In genomic region chr14:30857990-30858389, GRCm38 (mm10) we compare ENCODE assay signal across 12 mouse cellular contexts. TPM values are rescaled to one million over a fixed set of nuclear protein-coding genes. Genes with fewer than 3 reads are reported as not detected.
A peak's percentile ranks its signal among the peaks of the same experiment; 100 is the strongest.
DNase-seq lines count a peak whose midpoint lies in the region; ATAC-seq and TF ChIP-seq lines count a peak whose summit lies in the region.
"Had no signal": no experiment of that assay in that cellular context is flagged by ENCODE, and none has a peak within 500 bp of the region (broad histone marks: within the 10 kb centered on the region; RNA-seq: fewer than 3 reads in every experiment).

No protein-coding gene starts in this region.

- H3K27me3 ChIP-seq in hindbrain, postnatal 0 days (ENCODE audit: insufficient read depth, low read length) = no peaks in the 10 kb centered on the region
- no peaks in the 10 kb centered on the region for H3K27me3 ChIP-seq in hindbrain, embryonic 11.5 days (ENCODE audit: control insufficient read depth, insufficient read depth, low read length)
- no peaks in the 10 kb centered on the region for H3K27me3 ChIP-seq in midbrain, postnatal 0 days (ENCODE audit: insufficient read depth, low read length)
- no peaks in the 10 kb centered on the region for H3K27me3 ChIP-seq in midbrain, embryonic 11.5 days (ENCODE audit: control insufficient read depth, insufficient read depth, low read length)
- H3K27me3 ChIP-seq: hindbrain, embryonic 12.5 days; stomach, embryonic 15.5 days had no signal

- DNase-seq in hindbrain, postnatal 0 days (ENCODE audit: low spot score) = no peak
- no peak for DNase-seq in hindbrain, embryonic 11.5 days (ENCODE audit: low spot score)
- no peak for DNase-seq in midbrain, postnatal 0 days (ENCODE audit: low spot score)
- no peak for DNase-seq in midbrain, embryonic 11.5 days (ENCODE audit: low spot score, missing footprints)
- DNase-seq in adipocyte (ENCODE audit: low spot score) = peak; percentile 57
- no peak for DNase-seq in adrenal gland, postnatal 4 days (ENCODE audit: low spot score in 2 of 2)
- DNase-seq in frontal cortex, postnatal 14 days (ENCODE audit: low spot score in 2 of 2) = no peak

- no peaks in the 10 kb centered on the region for H3K9me3 ChIP-seq in hindbrain, postnatal 0 days (ENCODE audit: low read length)
- no peaks in the 10 kb centered on the region for H3K9me3 ChIP-seq in hindbrain, embryonic 11.5 days (ENCODE audit: control insufficient read depth, low read length)
- no peaks in the 10 kb centered on the region for H3K9me3 ChIP-seq in midbrain, postnatal 0 days (ENCODE audit: low read length)
- H3K9me3 ChIP-seq in midbrain, embryonic 11.5 days (ENCODE audit: control insufficient read depth, low read length) = no peaks in the 10 kb centered on the region
- H3K9me3 ChIP-seq: hindbrain, embryonic 12.5 days; stomach, embryonic 15.5 days had no signal

- no peak overlapping the region for H3K9ac ChIP-seq in hindbrain, postnatal 0 days (replicated peaks; ENCODE audit: low read length)
- no peak overlapping the region for H3K9ac ChIP-seq in hindbrain, embryonic 11.5 days (ENCODE audit: low read depth, low read length)
- H3K9ac ChIP-seq in midbrain, postnatal 0 days (replicated peaks; ENCODE audit: low read length, poor library complexity, severe bottlenecking) = no peak overlapping the region
- no peak overlapping the region for H3K9ac ChIP-seq in midbrain, embryonic 11.5 days (ENCODE audit: low read length)
- H3K9ac ChIP-seq: hindbrain, embryonic 12.5 days; stomach, embryonic 15.5 days had no signal

- peak; percentile 22 for TF ChIP-seq CTCF in hindbrain, postnatal 0 days (IDR thresholded peaks at IDR 0.05; ENCODE audit: low read depth)
- peak; percentile 4; the same call in 1 of the 2 replicates for TF ChIP-seq CTCF in midbrain, postnatal 0 days (IDR thresholded peaks at IDR 0.05)

- no peaks in the 10 kb centered on the region for H3K4me1 ChIP-seq in hindbrain, postnatal 0 days (ENCODE audit: insufficient read depth, low read length)
- no peaks in the 10 kb centered on the region for H3K4me1 ChIP-seq in hindbrain, embryonic 11.5 days (replicated peaks; ENCODE audit: control insufficient read depth, insufficient read depth, low read length)
- H3K4me1 ChIP-seq in midbrain, postnatal 0 days (ENCODE audit: insufficient read depth, low read length) = no peaks in the 10 kb centered on the region
- H3K4me1 ChIP-seq in midbrain, embryonic 11.5 days (ENCODE audit: control insufficient read depth, insufficient read depth, low read length) = no peaks in the 10 kb centered on the region

- H3K36me3 ChIP-seq in hindbrain, postnatal 0 days (ENCODE audit: insufficient read depth, low read length) = no peaks in the 10 kb centered on the region
- no peaks in the 10 kb centered on the region for H3K36me3 ChIP-seq in hindbrain, embryonic 11.5 days (ENCODE audit: control insufficient read depth, insufficient read depth, low read length)
- H3K36me3 ChIP-seq in midbrain, postnatal 0 days (ENCODE audit: insufficient read depth, low read length) = 0 out of 2 replicates have a peak, but pooled peaks cover 4% of the 10 kb centered on the region
- no peaks in the 10 kb centered on the region for H3K36me3 ChIP-seq in midbrain, embryonic 11.5 days (ENCODE audit: control insufficient read depth, insufficient read depth, low read length)
- H3K36me3 ChIP-seq: hindbrain, embryonic 12.5 days; stomach, embryonic 15.5 days had no signal

- H3K27ac ChIP-seq in hindbrain, postnatal 0 days = no peak overlapping the region
- H3K27ac ChIP-seq in hindbrain, embryonic 11.5 days (ENCODE audit: low read depth, low read length) = no peak overlapping the region
- no peak overlapping the region for H3K27ac ChIP-seq in midbrain, postnatal 0 days (ENCODE audit: low read depth, low read length)
- H3K27ac ChIP-seq in midbrain, embryonic 11.5 days (ENCODE audit: low read depth, low read length) = no peak overlapping the region
- H3K27ac ChIP-seq: hindbrain, embryonic 12.5 days; stomach, embryonic 15.5 days had no signal

- H3K4me3 ChIP-seq in hindbrain, postnatal 0 days (ENCODE audit: low read length) = no peak overlapping the region
- no peak overlapping the region for H3K4me3 ChIP-seq in hindbrain, embryonic 11.5 days (ENCODE audit: low read depth, low read length)
- no peak overlapping the region for H3K4me3 ChIP-seq in midbrain, postnatal 0 days (ENCODE audit: low read depth, low read length)
- H3K4me3 ChIP-seq in midbrain, embryonic 11.5 days (ENCODE audit: low read depth, low read length) = no peak overlapping the region
- H3K4me3 ChIP-seq: hindbrain, embryonic 12.5 days; stomach, embryonic 15.5 days had no signal

- ATAC-seq in hindbrain, postnatal 0 days = no peak
- no peak for ATAC-seq in hindbrain, embryonic 11.5 days (ENCODE audit: low FRiP score)
- no peak for ATAC-seq in midbrain, postnatal 0 days (ENCODE audit: low FRiP score)
- ATAC-seq in midbrain, embryonic 11.5 days (ENCODE audit: low FRiP score) = no peak
- ATAC-seq in megakaryocyte-erythroid progenitor cell, adult 5-6 weeks (replicated peaks; ENCODE audit: low FRiP score, low TSS enrichment, poor library complexity, severe bottlenecking) = 0 out of 2 replicates have a peak, but pooled peaks have one; percentile 71

- WGBS in hindbrain, postnatal 0 days = 83% methylated on average over 4 of the region's 4 CpGs
- 89% methylated on average over 4 of the region's 4 CpGs for WGBS in hindbrain, embryonic 11.5 days
- 83% methylated on average over 4 of the region's 4 CpGs for WGBS in midbrain, postnatal 0 days
- 81% methylated on average over 4 of the region's 4 CpGs for WGBS in midbrain, embryonic 11.5 days

- H3K4me2 ChIP-seq in hindbrain, postnatal 0 days (ENCODE audit: low read depth, low read length) = no peak overlapping the region
- H3K4me2 ChIP-seq in hindbrain, embryonic 11.5 days (replicated peaks; ENCODE audit: low read depth, low read length) = no peak overlapping the region
- no peak overlapping the region for H3K4me2 ChIP-seq in midbrain, postnatal 0 days (ENCODE audit: low read depth, low read length, poor library complexity, severe bottlenecking)
- H3K4me2 ChIP-seq in midbrain, embryonic 11.5 days = no peak overlapping the region
- H3K4me2 ChIP-seq: hindbrain, embryonic 12.5 days; stomach, embryonic 15.5 days had no signal

RNA-seq across cellular contexts. Expression of gene Mustn1, which starts 21.0 kb away (rescaled TPM):
- 1.1 and 3.2 TPM in 2 replicates for total RNA-seq in hindbrain, postnatal 0 days (2014; rRNA removed)
- 1.2 and 1.9 TPM in 2 replicates for polyA plus RNA-seq in hindbrain, postnatal 0 days (2015; fragmentation: Nextera tagmentation; extraction: Ambion mirVana)
- polyA plus RNA-seq in hindbrain, embryonic 11.5 days (2014; fragmentation: Nextera tagmentation; extraction: Ambion mirVana) = 0.94 and 1.2 TPM in 2 replicates
- total RNA-seq in midbrain, postnatal 0 days (2014; rRNA removed) = 0.19 and 1.0 TPM in 2 replicates
- polyA plus RNA-seq in midbrain, postnatal 0 days (2015; fragmentation: Nextera tagmentation; extraction: Ambion mirVana) = 1.0 and 2.0 TPM in 2 replicates
- 0.30 and 0.42 TPM in 2 replicates for polyA plus RNA-seq in midbrain, embryonic 11.5 days (2014; fragmentation: Nextera tagmentation; extraction: Ambion mirVana)
- 0.52 and 1.4 TPM in 2 replicates for total RNA-seq in megakaryocyte-erythroid progenitor cell, adult 5-6 weeks (2014; fragmentation: Nextera tagmentation)
- 1.2 TPM in 1 of 2 replicates, not detected in the other for total RNA-seq in megakaryocyte-erythroid progenitor cell, adult 5-6 weeks (2017)
- 10 to 100 TPM in 1 of 2 experiments, 1 to 10 TPM in 1; 3.8 to 12.1 TPM for total RNA-seq in adrenal gland, postnatal 4 days (2021)

RNA-seq across cellular contexts. Expression of gene Itih4, which starts 28.3 kb away (rescaled TPM):
- total RNA-seq in hindbrain, postnatal 0 days (2014; rRNA removed) = 0.05 and 0.07 TPM in 2 replicates
- not detected in 2 replicates for polyA plus RNA-seq in hindbrain, postnatal 0 days (2015; fragmentation: Nextera tagmentation; extraction: Ambion mirVana)
- not detected in 2 replicates for polyA plus RNA-seq in hindbrain, embryonic 11.5 days (2014; fragmentation: Nextera tagmentation; extraction: Ambion mirVana)
- total RNA-seq in midbrain, postnatal 0 days (2014; rRNA removed) = not detected in 2 replicates
- not detected in 2 replicates for polyA plus RNA-seq in midbrain, postnatal 0 days (2015; fragmentation: Nextera tagmentation; extraction: Ambion mirVana)
- 0.15 TPM in 1 of 2 replicates, not detected in the other for polyA plus RNA-seq in midbrain, embryonic 11.5 days (2014; fragmentation: Nextera tagmentation; extraction: Ambion mirVana)
- total RNA-seq in megakaryocyte-erythroid progenitor cell, adult 5-6 weeks (2014; fragmentation: Nextera tagmentation) = not detected in 2 replicates
- not detected in 2 replicates for total RNA-seq in megakaryocyte-erythroid progenitor cell, adult 5-6 weeks (2017)
- 100 to 1,000 TPM in 1 of 2 experiments, 1 to 10 TPM in 1; 4.4 to 173 TPM for total RNA-seq in adrenal gland, postnatal 4 days (2021)
- total RNA-seq: left cerebral cortex, postnatal 14 days had no signal
- polyA plus RNA-seq: forebrain, embryonic 11.5 days had no signal

RNA-seq across cellular contexts. Expression of gene Tmem110, which starts 32.6 kb away (rescaled TPM):
- total RNA-seq in hindbrain, postnatal 0 days (2014; rRNA removed) = 14.6 and 15.2 TPM in 2 replicates
- 12.8 and 14.6 TPM in 2 replicates for polyA plus RNA-seq in hindbrain, postnatal 0 days (2015; fragmentation: Nextera tagmentation; extraction: Ambion mirVana)
- polyA plus RNA-seq in hindbrain, embryonic 11.5 days (2014; fragmentation: Nextera tagmentation; extraction: Ambion mirVana) = 17.2 and 23.3 TPM in 2 replicates
- total RNA-seq in midbrain, postnatal 0 days (2014; rRNA removed) = 15.0 and 16.9 TPM in 2 replicates
- 14.3 and 14.5 TPM in 2 replicates for polyA plus RNA-seq in midbrain, postnatal 0 days (2015; fragmentation: Nextera tagmentation; extraction: Ambion mirVana)
- polyA plus RNA-seq in midbrain, embryonic 11.5 days (2014; fragmentation: Nextera tagmentation; extraction: Ambion mirVana) = 22.0 and 23.3 TPM in 2 replicates
- 3.3 and 14.3 TPM in 2 replicates for total RNA-seq in megakaryocyte-erythroid progenitor cell, adult 5-6 weeks (2014; fragmentation: Nextera tagmentation)
- 4.1 and 6.9 TPM in 2 replicates for total RNA-seq in megakaryocyte-erythroid progenitor cell, adult 5-6 weeks (2017)
- 10 to 100 TPM; 22.2 to 24.4 TPM for total RNA-seq in adrenal gland, postnatal 4 days (2021)
